Mouse (Mus musculus) midbrain, embryonic 15.5 days (tissue): Measurements from ENCODE around the gene Gprc6a. TPM values are rescaled to one million over a fixed set of nuclear protein-coding genes. Genes with fewer than 3 reads are reported as not detected.

Experiments
- ATAC-seq: fragments of 200-750 bp; cut with Nextera tagmentation; replicated peaks from 2 replicates; pipeline ENCODE4 v1.8.0; 2017; ENCODE audit warnings: moderate TSS enrichment
- H3K27ac ChIP-seq: fragments of 300-500 bp; sonication (generic); 2 replicates; pipeline ENCODE4 v1.5.1; 2015; ENCODE audit warnings: mild to moderate bottlenecking, inconsistent platforms
- H3K27me3 ChIP-seq: fragments of 300-500 bp; sonication (generic); replicated peaks from 2 replicates; pipeline ENCODE4 v1.6.1; 2015; ENCODE audit warnings: inconsistent platforms
- H3K36me3 ChIP-seq: fragments of 300-500 bp; sonication (generic); replicated peaks from 2 replicates; pipeline ENCODE4 v1.6.1; 2015; ENCODE audit warnings: inconsistent platforms
- H3K4me1 ChIP-seq: fragments of 300-500 bp; sonication (generic); 2 replicates; pipeline ENCODE4 v1.6.1; 2015; ENCODE audit warnings: inconsistent platforms
- H3K4me2 ChIP-seq: fragments of 300-500 bp; sonication (generic); 2 replicates; pipeline ENCODE4 v1.6.1; 2015; ENCODE audit warnings: inconsistent platforms, mild to moderate bottlenecking, moderate library complexity
- H3K4me3 ChIP-seq: fragments of 300-500 bp; sonication (generic); 2 replicates; pipeline ENCODE4 v1.5.1; 2015; ENCODE audit warnings: mild to moderate bottlenecking, inconsistent platforms
- H3K9ac ChIP-seq: fragments of 300-500 bp; sonication (generic); 2 replicates; pipeline ENCODE4 v1.6.1; 2015; ENCODE audit warnings: mild to moderate bottlenecking, inconsistent platforms
- H3K9me3 ChIP-seq: fragments of 300-500 bp; sonication (generic); 2 replicates; pipeline ENCODE4 v1.6.1; 2016; ENCODE audit warnings: inconsistent platforms
- WGBS: fragments of 180-500 bp; shearing (Covaris S2); methylation state at CpG from one replicate; pipeline ENCODE4 v1.1.7; 2015; ENCODE audit warnings: mixed read lengths; 5-methylcytosine and 5-hydroxymethylcytosine counted together
- polyA plus RNA-seq: library from polyadenylated mRNA; unstranded; fragments of >200 nt; fragmentation: Nextera tagmentation; extraction: Ambion mirVana; gene quantifications from 2 replicates; pipeline ENCODE4 v1.2.1, GENCODE M21; 2015

The Gprc6a gene
- polyA plus RNA-seq, 1 experiment from 2014 or later = not detected

GRCm38 (mm10) chr10:51614826-51615590 is 16.3 kb downstream of the Gprc6a start:
- Histone ChIP-seq H3K4me2 (no peak overlapping the region), H3K4me1 (no peaks in the 10 kb centered on the region), H3K27me3 (no peaks in the 10 kb centered on the region), H3K9me3 (no peaks in the 10 kb centered on the region), H3K27ac (no peak overlapping the region), H3K4me3 (no peak overlapping the region), H3K9ac (no peak overlapping the region), H3K36me3 (no peaks in the 10 kb centered on the region)
- WGBS = 80% methylated on average over 11 of the region's 11 CpGs
- ATAC-seq = no peak

- WGBS = 72% methylated on average over 3 of the region's 3 CpGs
- no peaks in the 10 kb centered on the region for H3K4me1 ChIP-seq
These were observed 17.8 kb downstream of the Gprc6a start for GRCm38 (mm10) chr10:51613421-51613820.

GRCm38 (mm10) chr10:51611969-51612682 is 19.1 kb downstream of the Gprc6a start:
- H3K4me1 ChIP-seq = no peaks in the 10 kb centered on the region
- H3K27me3 ChIP-seq = no peaks in the 10 kb centered on the region
- no peaks in the 10 kb centered on the region for H3K36me3 ChIP-seq
- no peaks in the 10 kb centered on the region for H3K9me3 ChIP-seq
- WGBS = 82% methylated on average over 9 of the region's 9 CpGs
- no peak overlapping the region for H3K9ac ChIP-seq
- no peak overlapping the region for H3K27ac ChIP-seq
- no peak overlapping the region for H3K4me2 ChIP-seq
- no peak overlapping the region for H3K4me3 ChIP-seq
- no peak for ATAC-seq

More at GRCm38 (mm10) chr10:51613421-51613820, 17.8 kb downstream of the Gprc6a start:
- no peak overlapping the region for H3K9ac ChIP-seq
- no peak overlapping the region for H3K4me2 ChIP-seq
- H3K4me3 ChIP-seq = no peak overlapping the region
- no peaks in the 10 kb centered on the region for H3K9me3 ChIP-seq
- no peak for ATAC-seq
- H3K27ac ChIP-seq = no peak overlapping the region
- no peaks in the 10 kb centered on the region for H3K27me3 ChIP-seq
- H3K36me3 ChIP-seq = no peaks in the 10 kb centered on the region

- Histone ChIP-seq H3K27ac (no peak overlapping the region), H3K4me2 (no peak overlapping the region), H3K9me3 (no peaks in the 10 kb centered on the region), H3K4me1 (no peaks in the 10 kb centered on the region), H3K9ac (no peak overlapping the region), H3K27me3 (no peaks in the 10 kb centered on the region), H3K4me3 (no peak overlapping the region), H3K36me3 (no peaks in the 10 kb centered on the region)
- no peak for ATAC-seq
- WGBS = 80% methylated on average over 4 of the region's 4 CpGs
These were observed 21.4 kb downstream of the Gprc6a start for GRCm38 (mm10) chr10:51609741-51610425.

GRCm38 (mm10) chr10:51596928-51597635 is 34.2 kb downstream of the Gprc6a start:
- Histone ChIP-seq H3K4me2 (no peak overlapping the region), H3K27me3 (no peaks in the 10 kb centered on the region), H3K4me1 (no peaks in the 10 kb centered on the region), H3K9ac (no peak overlapping the region), H3K27ac (no peak overlapping the region), H3K9me3 (no peaks in the 10 kb centered on the region), H3K4me3 (no peak overlapping the region), H3K36me3 (no peaks in the 10 kb centered on the region)
- ATAC-seq = no peak
- 85% methylated on average over 9 of the region's 9 CpGs for WGBS

- Histone ChIP-seq H3K27me3 (0 out of 2 replicates have a peak, but pooled peaks cover 2% of the 10 kb centered on the region), H3K4me1 (peaks cover 2% of the 10 kb centered on the region), H3K9ac (no peak overlapping the region), H3K27ac (no peak overlapping the region), H3K4me3 (no peak overlapping the region), H3K9me3 (no peaks in the 10 kb centered on the region), H3K36me3 (no peaks in the 10 kb centered on the region), H3K4me2 (peak overlapping the region; percentile 27; the same call in 1 of the 2 replicates)
- ATAC-seq = peak; percentile 75
- 40% methylated on average over 10 of the region's 10 CpGs for WGBS
These were observed 36.0 kb downstream of the Gprc6a start for GRCm38 (mm10) chr10:51595001-51595931.

- no peak overlapping the region for H3K4me3 ChIP-seq
- H3K27me3 ChIP-seq = 0 out of 2 replicates have a peak, but pooled peaks cover 12% of the 10 kb centered on the region
- H3K4me1 ChIP-seq = peaks cover 7% of the 10 kb centered on the region
- H3K4me2 ChIP-seq = no peak overlapping the region
- no peak overlapping the region for H3K27ac ChIP-seq
- H3K9ac ChIP-seq = no peak overlapping the region
- no peaks in the 10 kb centered on the region for H3K9me3 ChIP-seq
- ATAC-seq = no peak
- no peaks in the 10 kb centered on the region for H3K36me3 ChIP-seq
- 89% methylated on average over 2 of the region's 2 CpGs for WGBS
These were observed 39.7 kb downstream of the Gprc6a start for GRCm38 (mm10) chr10:51591574-51591973.

- ATAC-seq = 0 out of 2 replicates have a peak, but pooled peaks have one; percentile 17
- Histone ChIP-seq H3K27me3 (0 out of 2 replicates have a peak, but pooled peaks cover 12% of the 10 kb centered on the region), H3K36me3 (no peaks in the 10 kb centered on the region), H3K9ac (no peak within 1 kb of the TSS), H3K4me2 (peak within 1 kb of the TSS; percentile 60), H3K27ac (no peak within 1 kb of the TSS), H3K4me1 (peaks cover 7% of the 10 kb centered on the region), H3K9me3 (no peaks in the 10 kb centered on the region), H3K4me3 (peak within 1 kb of the TSS; percentile 31)
- WGBS = under 1% methylated on average over 19 of the region's 19 CpGs
These were observed 41.1 kb downstream of the Gprc6a start, which contains the start of gene Fam162b for GRCm38 (mm10) chr10:51590139-51590574. Gene Fam162b (minus strand): TSS chr10:51590517.

- no peak for ATAC-seq
- H3K4me2 ChIP-seq = no peak overlapping the region
These were observed 46.3 kb downstream of the Gprc6a start for GRCm38 (mm10) chr10:51584919-51585318.

GRCm38 (mm10) chr10:51584378-51584777 is 46.9 kb downstream of the Gprc6a start:
- Histone ChIP-seq H3K36me3 (no peaks in the 10 kb centered on the region), H3K4me2 (no peak overlapping the region), H3K27me3 (0 out of 2 replicates have a peak, but pooled peaks cover 3% of the 10 kb centered on the region), H3K9ac (no peak overlapping the region), H3K9me3 (no peaks in the 10 kb centered on the region), H3K4me1 (no peaks in the 10 kb centered on the region), H3K27ac (no peak overlapping the region), H3K4me3 (no peak overlapping the region)
- ATAC-seq = no peak
- WGBS = 72% methylated on average over 1 of the region's 1 CpGs

More at GRCm38 (mm10) chr10:51584919-51585318, 46.3 kb downstream of the Gprc6a start:
- Histone ChIP-seq H3K27me3 (0 out of 2 replicates have a peak, but pooled peaks cover 8% of the 10 kb centered on the region), H3K9ac (no peak overlapping the region), H3K36me3 (no peaks in the 10 kb centered on the region), H3K4me3 (no peak overlapping the region), H3K4me1 (peaks cover 2% of the 10 kb centered on the region; the same call in 1 of the 2 replicates), H3K27ac (no peak overlapping the region), H3K9me3 (no peaks in the 10 kb centered on the region)
